Mouse (Mus musculus) kidney, postnatal 0 days (tissue): ENCODE measurements at regions not wholly inside any gene's neighbourhood (a gene's known extent, or its start where the extent isn't known, plus 50 kb on each side); places are given as distances from the start of the nearest gene placed in this dataset.

Experiments
- ATAC-seq: fragments of 200-750 bp; cut with Nextera tagmentation; replicated peaks from 2 replicates; pipeline ENCODE4 v1.8.0; 2017; ENCODE audit warnings: low read depth, moderate number of reproducible peaks, moderate TSS enrichment, moderate library complexity; ENCODE audit not compliant: low FRiP score
- DNase-seq: peaks from one replicate; pipeline ENCODE4 v3.0.0-alpha.2; 2016; ENCODE audit warnings: low spot score
- H3K27ac ChIP-seq: fragments of 300-500 bp; sonication (generic); 2 replicates; pipeline ENCODE4 v1.5.1; 2014; ENCODE audit warnings: mild to moderate bottlenecking
- H3K27me3 ChIP-seq: fragments of 300-500 bp; sonication (generic); 2 replicates; pipeline ENCODE4 v1.6.1; 2014; ENCODE audit warnings: low read length, mixed read lengths; ENCODE audit not compliant: insufficient read depth
- H3K36me3 ChIP-seq: fragments of 300-500 bp; sonication (generic); 2 replicates; pipeline ENCODE4 v1.6.1; 2014; ENCODE audit warnings: low read length, mixed read lengths; ENCODE audit not compliant: insufficient read depth
- H3K4me1 ChIP-seq: fragments of 300-500 bp; sonication (generic); replicated peaks from 2 replicates; pipeline ENCODE4 v1.6.1; 2014; ENCODE audit warnings: antibody characterized with exemption, low read length, mixed read lengths; ENCODE audit not compliant: insufficient read depth
- H3K4me2 ChIP-seq: fragments of 300-500 bp; sonication (generic); 2 replicates; pipeline ENCODE4 v1.6.1; 2014; ENCODE audit warnings: mild to moderate bottlenecking, low read length, moderate library complexity, mixed read lengths
- H3K4me3 ChIP-seq: fragments of 300-500 bp; sonication (generic); replicated peaks from 2 replicates; pipeline ENCODE4 v1.5.1; 2014; ENCODE audit warnings: low read depth, low read length
- H3K9ac ChIP-seq: fragments of 300-500 bp; sonication (generic); 2 replicates; pipeline ENCODE4 v1.6.1; 2014; ENCODE audit warnings: low read depth, low read length
- H3K9me3 ChIP-seq: fragments of 300-500 bp; sonication (generic); replicated peaks from 2 replicates; pipeline ENCODE4 v1.6.1; 2016; ENCODE audit warnings: low read length, inconsistent platforms, mixed read lengths
- CTCF ChIP-seq: IDR thresholded peaks from 2 replicates; pipeline ENCODE4 v1.5.1; 2016; ENCODE audit warnings: antibody characterized with exemption, low read depth, mild to moderate bottlenecking, moderate library complexity
- WGBS: fragments of 180-500 bp; shearing (Covaris S2); extraction: QIAGEN DNeasy Blood & Tissue Kit; methylation state at CpG from one replicate; pipeline ENCODE4 v1.1.7; 2014; 5-methylcytosine and 5-hydroxymethylcytosine counted together

GRCm38 (mm10) chr2:173855296-173855695 is 118.0 kb downstream of the Vapb start:
- H3K27me3 ChIP-seq, result no peaks in the 10 kb centered on the region
- DNase-seq (no peak), ATAC-seq (no peak)
- no peak overlapping the region for H3K27ac ChIP-seq
- H3K4me3 ChIP-seq, result no peak overlapping the region
- H3K4me1 ChIP-seq, result no peaks in the 10 kb centered on the region; the same call in 1 of the 2 replicates
- H3K4me2 ChIP-seq, result no peak overlapping the region
- no peak for TF ChIP-seq CTCF
- WGBS, result 38% methylated on average over 4 of the region's 4 CpGs
- no peak overlapping the region for H3K9ac ChIP-seq
- no peaks in the 10 kb centered on the region for H3K36me3 ChIP-seq
- no peaks in the 10 kb centered on the region for H3K9me3 ChIP-seq

- Histone ChIP-seq H3K4me2 (no peak overlapping the region), H3K4me3 (no peak overlapping the region), H3K27ac (no peak overlapping the region), H3K4me1 (no peaks in the 10 kb centered on the region; the same call in 1 of the 2 replicates), H3K27me3 (no peaks in the 10 kb centered on the region), H3K36me3 (no peaks in the 10 kb centered on the region), H3K9ac (no peak overlapping the region), H3K9me3 (no peaks in the 10 kb centered on the region)
- ATAC-seq (no peak), DNase-seq (no peak)
- TF ChIP-seq CTCF, result no peak
- WGBS, result 84% methylated on average over 6 of the region's 6 CpGs
Observed at GRCm38 (mm10) chr2:173857006-173857405, 119.7 kb downstream of the Vapb start.

- no peaks in the 10 kb centered on the region for H3K9me3 ChIP-seq
- H3K27ac ChIP-seq, result no peak overlapping the region
- WGBS, result 84% methylated on average over 3 of the region's 3 CpGs
- H3K27me3 ChIP-seq, result no peaks in the 10 kb centered on the region
- no peak for TF ChIP-seq CTCF
- no peak overlapping the region for H3K4me3 ChIP-seq
- H3K9ac ChIP-seq, result no peak overlapping the region
- ATAC-seq (no peak), DNase-seq (no peak)
- no peaks in the 10 kb centered on the region for H3K36me3 ChIP-seq
- no peaks in the 10 kb centered on the region for H3K4me1 ChIP-seq
- no peak overlapping the region for H3K4me2 ChIP-seq
Observed at GRCm38 (mm10) chr2:173873048-173873447, 135.7 kb downstream of the Vapb start.
